Mouse (Mus musculus): Measurements from ENCODE around the gene Ak6.

DNA sequence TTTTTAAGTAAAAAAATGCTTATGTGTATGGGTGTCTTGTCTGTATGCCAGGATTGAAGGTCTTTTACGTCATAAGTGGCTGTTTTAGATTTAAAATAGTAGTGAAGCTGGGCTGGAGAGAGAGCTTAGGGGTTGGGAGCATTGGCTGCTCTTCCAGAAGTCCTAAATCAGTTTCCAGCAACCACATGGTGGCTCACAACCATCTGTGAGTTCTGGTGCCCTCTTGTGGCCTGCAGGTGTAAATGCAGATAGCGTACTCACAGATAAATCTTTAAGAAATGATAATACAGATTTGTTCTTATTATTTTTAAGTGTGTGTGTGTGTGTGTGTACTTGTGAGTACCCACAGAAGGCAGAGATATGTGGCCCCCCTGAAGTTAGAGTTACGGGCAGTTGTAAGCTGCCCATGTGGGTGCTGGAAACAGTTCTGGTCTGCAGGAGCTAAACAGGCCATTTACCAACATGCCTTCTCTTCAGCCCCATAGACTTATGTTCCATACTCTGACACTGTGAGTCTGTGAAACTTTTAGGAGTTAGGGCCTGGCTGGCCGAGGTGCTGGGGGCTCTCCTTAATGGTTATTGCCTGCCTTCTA, 9.2 kb downstream of the Ak6 start:
- no peak for TF ChIP-seq POLR2A (IDR thresholded peaks at IDR 0.05; ENCODE audit: insufficient read length, low read depth)
- no peak for TF ChIP-seq REST (IDR thresholded peaks at IDR 0.05; ENCODE audit: insufficient read depth, insufficient read length)
- TF ChIP-seq SRF (IDR thresholded peaks at IDR 0.05; ENCODE audit: control insufficient read depth, insufficient read length, low read depth): no peak
- TF ChIP-seq CEBPB (IDR thresholded peaks at IDR 0.05; ENCODE audit: insufficient read depth, poor library complexity, severe bottlenecking): no peak
- no peak for TF ChIP-seq USF1 (IDR thresholded peaks at IDR 0.05; ENCODE audit: low read depth)
- TF ChIP-seq E2F4 (IDR thresholded peaks at IDR 0.05; ENCODE audit: insufficient read depth): no peak
- no peak for TF ChIP-seq MYOD1 (IDR thresholded peaks at IDR 0.05; ENCODE audit: control insufficient read depth in 1 of 3, insufficient read length in 2 of 3, low read depth in 2 of 3)

Measured in myocyte (in vitro differentiated cells).